Mouse (Mus musculus): ENCODE measurements at regions not wholly inside any gene's neighbourhood (a gene's known extent, or its start where the extent isn't known, plus 50 kb on each side); places are given as distances from the start of the nearest gene placed in this dataset.

GRCm38 (mm10) chr11:45531044-45531626, 320.7 kb upstream of the Clint1 start:
- DNase-seq (ENCODE audit: low read depth in 1 of 2, low spot score in 2 of 2): no peak

GRCm38 (mm10) chr11:45533402-45534056, 318.3 kb upstream of the Clint1 start:
- no peak for DNase-seq (ENCODE audit: low read depth in 1 of 2, low spot score in 2 of 2)

GRCm38 (mm10) chr11:45535501-45536025, 316.3 kb upstream of the Clint1 start:
- no peak for DNase-seq (ENCODE audit: low read depth in 1 of 2, low spot score in 2 of 2)

GRCm38 (mm10) chr11:45538011-45538410, 313.8 kb upstream of the Clint1 start:
- no peak for DNase-seq (ENCODE audit: low read depth in 1 of 2, low spot score in 2 of 2)

GRCm38 (mm10) chr11:45539459-45539858, 312.4 kb upstream of the Clint1 start:
- no peak for DNase-seq (ENCODE audit: low read depth in 1 of 2, low spot score in 2 of 2)

GRCm38 (mm10) chr11:45544531-45544930, 307.3 kb upstream of the Clint1 start:
- DNase-seq (ENCODE audit: low read depth in 1 of 2, low spot score in 2 of 2): no peak

- DNase-seq (ENCODE audit: low read depth in 1 of 2, low spot score in 2 of 2): no peak
Observed at GRCm38 (mm10) chr11:45545896-45546626, 305.8 kb upstream of the Clint1 start.

GRCm38 (mm10) chr11:45546861-45547260, 305.0 kb upstream of the Clint1 start:
- DNase-seq (ENCODE audit: low read depth in 1 of 2, low spot score in 2 of 2): no peak

GRCm38 (mm10) chr11:45550376-45550775, 301.5 kb upstream of the Clint1 start:
- DNase-seq (ENCODE audit: low read depth in 1 of 2, low spot score in 2 of 2): no peak

- DNase-seq (ENCODE audit: low read depth in 1 of 2, low spot score in 2 of 2): no peak
Observed at GRCm38 (mm10) chr11:45577469-45578154, 274.2 kb upstream of the Clint1 start.

GRCm38 (mm10) chr11:45592335-45592734, 259.5 kb upstream of the Clint1 start:
- no peak for DNase-seq (ENCODE audit: low read depth in 1 of 2, low spot score in 2 of 2)

GRCm38 (mm10) chr11:45592890-45593642, 258.8 kb upstream of the Clint1 start:
- no peak for DNase-seq (ENCODE audit: low read depth in 1 of 2, low spot score in 2 of 2)

GRCm38 (mm10) chr11:45595372-45595771, 256.5 kb upstream of the Clint1 start:
- DNase-seq (ENCODE audit: low read depth in 1 of 2, low spot score in 2 of 2): no peak

GRCm38 (mm10) chr11:45621824-45622223, 230.0 kb upstream of the Clint1 start:
- no peak for DNase-seq (ENCODE audit: low read depth in 1 of 2, low spot score in 2 of 2)

- no peak for DNase-seq (ENCODE audit: low read depth in 1 of 2, low spot score in 2 of 2)
Observed at GRCm38 (mm10) chr11:45622701-45623100, 229.2 kb upstream of the Clint1 start.

GRCm38 (mm10) chr11:45624233-45624632, 227.6 kb upstream of the Clint1 start:
- no peak for DNase-seq (ENCODE audit: low read depth in 1 of 2, low spot score in 2 of 2)

- no peak for DNase-seq (ENCODE audit: low read depth in 1 of 2, low spot score in 2 of 2)
Observed at GRCm38 (mm10) chr11:45629250-45629649, 222.6 kb upstream of the Clint1 start.

- DNase-seq (ENCODE audit: low read depth in 1 of 2, low spot score in 2 of 2): no peak
Observed at GRCm38 (mm10) chr11:45634535-45635235, 217.2 kb upstream of the Clint1 start.

- no peak for DNase-seq (ENCODE audit: low read depth in 1 of 2, low spot score in 2 of 2)
Observed at GRCm38 (mm10) chr11:45635896-45636295, 216.0 kb upstream of the Clint1 start.

GRCm38 (mm10) chr11:45639236-45639635, 212.6 kb upstream of the Clint1 start:
- no peak for DNase-seq (ENCODE audit: low read depth in 1 of 2, low spot score in 2 of 2)
